Mouse (Mus musculus): ENCODE results near the gene Psmc2. TPM values are rescaled to one million over a fixed set of nuclear protein-coding genes. Genes with fewer than 3 reads are reported as not detected.
A peak's percentile ranks its signal among the peaks of the same experiment; 100 is the strongest.

The Psmc2 gene
- total and polyA plus RNA-seq, 3 experiments = 87.4 to 208 (median 115) TPM

GRCm38 (mm10) chr5:21803691-21804188 lies 18.7 kb downstream of the Psmc2 start:
- Histone ChIP-seq H3K79me2 (replicated peaks; ENCODE audit: control insufficient read depth, extremely low read depth, insufficient read depth, poor library complexity, severe bottlenecking) (no peaks in the 10 kb centered on the region), H3K27ac (ENCODE audit: insufficient read depth, low read depth) (no peak overlapping the region), H3K9ac (ENCODE audit: insufficient read depth, low read depth) (no peak overlapping the region), H3K4me1 (ENCODE audit: control insufficient read depth in 1 of 2, insufficient read depth in 2 of 2) (peaks cover 2 to 8% of the 10 kb centered on the region in 2 experiments; a peak in 2 of 4 replicates), H3K9me3 (replicated peaks; ENCODE audit: low read length) (no peaks in the 10 kb centered on the region), H3K4me3 (replicated peaks in 1 of 3; ENCODE audit: low read depth in 2 of 3, low read length in 2 of 3, poor library complexity in 1 of 3) (no peak overlapping the region), H3K27me3 (replicated peaks) (no peaks in the 10 kb centered on the region), H3K4me2 (ENCODE audit: insufficient read depth, low read depth, poor library complexity, severe bottlenecking) (no peak overlapping the region), H3K36me3 (replicated peaks in 1 of 2; ENCODE audit: control insufficient read depth in 1 of 2, insufficient read depth in 1 of 2, low read length in 1 of 2) (peaks cover 36 to 60% of the 10 kb centered on the region in 2 experiments)
- TF ChIP-seq ZMIZ1 (IDR thresholded peaks at IDR 0.05; ENCODE audit: low read depth, low read length) (no peak), BHLHE40 (IDR thresholded peaks at IDR 0.05; ENCODE audit: low read depth, low read length) (peak; percentile 94)
- peak; percentile 17 for DNase-seq (ENCODE audit: extremely low read depth)
- dilution Hi-C loops (cut with MboI; ENCODE audit: extremely low pct_ligation_motif_present, extremely low pct_unique_long_range_greater_than_20kb, low sequenced_read_pairs) = no loop called here
- in situ Hi-C loops (cut with MboI; ENCODE audit: low pct_ligation_motif_present, low pct_unique_long_range_greater_than_20kb, low sequenced_read_pairs) = no loop called here

GRCm38 (mm10) chr5:21804837-21805236 lies 19.8 kb downstream of the Psmc2 start:
- Histone ChIP-seq H3K36me3 (replicated peaks in 1 of 2; ENCODE audit: control insufficient read depth in 1 of 2, insufficient read depth in 1 of 2, low read length in 1 of 2) (peaks cover 28 to 49% of the 10 kb centered on the region in 2 experiments), H3K79me2 (replicated peaks; ENCODE audit: control insufficient read depth, extremely low read depth, insufficient read depth, poor library complexity, severe bottlenecking) (no peaks in the 10 kb centered on the region), H3K9me3 (replicated peaks; ENCODE audit: low read length) (no peaks in the 10 kb centered on the region), H3K9ac (ENCODE audit: insufficient read depth, low read depth) (no peak overlapping the region), H3K4me2 (ENCODE audit: insufficient read depth, low read depth, poor library complexity, severe bottlenecking) (no peak overlapping the region), H3K4me1 (ENCODE audit: control insufficient read depth in 1 of 2, insufficient read depth in 2 of 2) (peaks cover 2 to 8% of the 10 kb centered on the region in 2 experiments; a peak in 2 of 4 replicates), H3K27me3 (replicated peaks) (no peaks in the 10 kb centered on the region), H3K4me3 (replicated peaks in 1 of 3; ENCODE audit: low read depth in 2 of 3, low read length in 2 of 3, poor library complexity in 1 of 3) (no peak overlapping the region), H3K27ac (ENCODE audit: insufficient read depth, low read depth) (no peak overlapping the region)
- dilution Hi-C loops (cut with MboI; ENCODE audit: extremely low pct_ligation_motif_present, extremely low pct_unique_long_range_greater_than_20kb, low sequenced_read_pairs) = no loop called here
- TF ChIP-seq MAFK (IDR thresholded peaks at IDR 0.05; ENCODE audit: insufficient replicate concordance, low read length) (no peak), JUN (IDR thresholded peaks at IDR 0.05; ENCODE audit: insufficient read depth, low read depth, low read length) (no peak), BHLHE40 (IDR thresholded peaks at IDR 0.05; ENCODE audit: low read depth, low read length) (no peak), IRF4 (IDR thresholded peaks at IDR 0.05; ENCODE audit: low read depth, low read length) (no peak), UBTF (IDR thresholded peaks at IDR 0.05; ENCODE audit: low read depth, low read length) (no peak), ZC3H11A (IDR thresholded peaks at IDR 0.05; ENCODE audit: low read depth, low read length) (no peak), MXI1 (IDR thresholded peaks at IDR 0.05; ENCODE audit: low read depth, low read length) (no peak), CHD2 (IDR thresholded peaks at IDR 0.05; ENCODE audit: low read length) (0 out of 2 replicates have a peak, but pooled peaks have one; percentile 23), ZMIZ1 (IDR thresholded peaks at IDR 0.05; ENCODE audit: low read depth, low read length) (no peak), POLR2AphosphoS2 (IDR thresholded peaks at IDR 0.05; ENCODE audit: low read depth, low read length) (peak; percentile 22; the same call in 1 of the 2 replicates), SMC3 (IDR thresholded peaks at IDR 0.05; ENCODE audit: low read depth, low read length) (no peak), KAT2A (IDR thresholded peaks at IDR 0.05; ENCODE audit: insufficient replicate concordance, low read length) (no peak), TCF12 (IDR thresholded peaks at IDR 0.05; ENCODE audit: low read depth, low read length) (no peak), MAZ (IDR thresholded peaks at IDR 0.05; ENCODE audit: low read depth, low read length) (no peak)
- in situ Hi-C loops (cut with MboI; ENCODE audit: low pct_ligation_motif_present, low pct_unique_long_range_greater_than_20kb, low sequenced_read_pairs) = no loop called here
- DNase-seq (ENCODE audit: extremely low read depth) = no peak

Measured in CH12.LX (cell line).